Mouse (Mus musculus): Measurements from ENCODE around the gene Hk2.

DNA sequence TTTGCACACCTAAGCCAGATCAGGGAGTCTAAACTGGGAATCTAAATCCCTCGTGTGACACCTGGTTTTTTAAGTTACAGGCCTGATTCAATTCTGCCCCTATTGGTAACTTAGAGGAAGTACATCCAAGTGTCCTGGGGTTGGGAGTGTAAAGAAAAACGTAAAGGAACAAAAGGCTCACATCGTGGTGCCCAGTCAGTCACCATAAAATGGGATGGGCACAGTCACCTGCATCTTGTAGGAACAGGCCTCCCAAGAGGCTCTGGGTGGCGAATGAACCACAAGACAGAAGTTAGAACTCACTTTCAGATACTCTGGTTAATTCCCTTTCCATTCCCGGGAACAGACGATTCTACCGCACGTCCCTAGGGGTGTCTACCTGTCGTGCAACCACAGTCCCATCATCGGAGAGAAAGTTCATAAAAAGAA, 2.3 kb downstream of the Hk2 start:
- TF ChIP-seq CTCF (IDR thresholded peaks at IDR 0.05; ENCODE audit: low read depth, low read length), result no peak
- no peak for TF ChIP-seq POLR2A (IDR thresholded peaks at IDR 0.05; ENCODE audit: insufficient read depth, low read length)
- no peak for TF ChIP-seq EP300 (IDR thresholded peaks at IDR 0.05; ENCODE audit: insufficient read depth, low read depth, low read length)

All from ES-Bruce4 (cell line).